Mouse (Mus musculus): Measurements from ENCODE around the gene Gm20388.

DNA sequence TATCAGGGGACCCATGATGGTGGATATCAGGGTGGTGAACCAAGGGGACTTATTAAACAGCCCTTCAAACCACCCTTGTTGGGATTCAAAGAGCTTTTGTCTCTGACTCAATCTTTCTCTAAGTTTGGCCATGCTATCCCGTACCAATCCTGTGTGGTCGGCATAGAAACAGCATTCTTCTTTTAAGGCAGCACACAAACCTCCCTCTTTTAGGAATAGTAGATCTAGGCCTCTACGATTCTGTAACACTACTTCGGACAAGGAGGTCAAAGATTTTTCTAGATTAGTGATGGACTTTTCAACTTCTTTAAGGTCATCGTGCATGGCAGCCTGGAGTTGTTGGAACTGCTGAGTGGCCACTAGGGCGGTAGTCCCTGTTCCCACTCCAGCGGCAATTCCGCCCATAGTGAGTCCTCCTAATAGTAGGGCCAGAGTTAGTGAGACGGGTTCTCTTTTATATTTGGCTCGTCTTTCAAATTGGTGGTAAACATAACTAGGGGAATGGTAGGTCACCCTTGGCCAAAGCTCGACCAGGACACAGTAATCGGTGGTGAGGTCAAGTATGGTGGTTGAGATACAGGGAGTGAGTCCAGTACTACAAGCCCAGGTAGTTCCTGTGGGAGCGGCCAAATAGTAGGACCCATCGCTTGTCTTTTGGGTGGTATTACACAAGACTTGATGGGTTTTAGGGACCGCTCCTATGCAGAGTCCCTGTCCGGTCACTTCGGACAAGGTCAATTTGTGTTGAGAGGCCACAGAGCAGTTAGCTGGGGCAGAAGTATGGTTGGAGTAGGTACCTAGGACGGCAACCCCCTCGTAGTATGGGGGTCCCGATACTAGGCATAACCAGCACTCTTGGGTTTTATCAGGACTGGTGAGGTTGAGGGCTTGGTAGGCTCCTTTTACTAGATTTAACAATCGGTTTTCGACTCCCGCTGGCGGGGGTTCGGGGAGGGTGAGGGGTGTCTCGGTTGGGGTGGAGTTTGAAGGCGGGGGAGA lies 3516.2 kb downstream of the Gm20388 start:
- TF ChIP-seq CTCF (IDR thresholded peaks at IDR 0.05; ENCODE audit: low read depth), result no peak
- no peak for TF ChIP-seq EP300 (optimal IDR thresholded peaks at IDR 0.05)
